Mouse (Mus musculus): ENCODE results near the gene Vsir. TPM values are rescaled to one million over a fixed set of nuclear protein-coding genes. Genes with fewer than 3 reads are reported as not detected.

Gene Vsir
- polyA plus RNA-seq, 1 experiment from 2014 or later: 3.9 TPM

- H3K4me1 ChIP-seq (replicated peaks): peaks cover 33% of the 10 kb centered on the region
- H3K36me3 ChIP-seq: no peaks in the 10 kb centered on the region
- ATAC-seq (replicated peaks; ENCODE audit: insufficient number of reproducible peaks, insufficient read depth, low FRiP score, low read depth): no peak
- H3K27ac ChIP-seq: 0 out of 2 replicates have a peak overlapping the region, but pooled peaks have one; percentile 16
- no peak overlapping the region for H3K4me2 ChIP-seq
- H3K9me3 ChIP-seq (replicated peaks): no peaks in the 10 kb centered on the region
- H3K9ac ChIP-seq: no peak overlapping the region
- no peak overlapping the region for H3K4me3 ChIP-seq
- no peaks in the 10 kb centered on the region for H3K27me3 ChIP-seq
- 85% methylated on average over 4 of the region's 4 CpGs for WGBS
These were observed 7.3 kb downstream of the Vsir start for GRCm38 (mm10) chr10:60354003-60354325.

- H3K4me2 ChIP-seq: no peak overlapping the region
- WGBS: 46% methylated on average over 11 of the region's 11 CpGs
- H3K27me3 ChIP-seq: no peaks in the 10 kb centered on the region
- no peak for ATAC-seq (replicated peaks; ENCODE audit: insufficient number of reproducible peaks, insufficient read depth, low FRiP score, low read depth)
- H3K9ac ChIP-seq: no peak overlapping the region
- H3K4me3 ChIP-seq: no peak overlapping the region
- H3K4me1 ChIP-seq (replicated peaks): peaks cover 24% of the 10 kb centered on the region
- no peaks in the 10 kb centered on the region for H3K36me3 ChIP-seq
- no peaks in the 10 kb centered on the region for H3K9me3 ChIP-seq (replicated peaks)
- H3K27ac ChIP-seq: no peak overlapping the region
These were observed 8.4 kb downstream of the Vsir start for GRCm38 (mm10) chr10:60354881-60355677.

- H3K27me3 ChIP-seq: no peaks in the 10 kb centered on the region
- H3K9ac ChIP-seq: no peak overlapping the region
- 82% methylated on average over 4 of the region's 4 CpGs for WGBS
- no peak overlapping the region for H3K4me3 ChIP-seq
- H3K27ac ChIP-seq: no peak overlapping the region
- H3K4me2 ChIP-seq: no peak overlapping the region
- peaks cover 10% of the 10 kb centered on the region for H3K4me1 ChIP-seq (replicated peaks)
- no peak for ATAC-seq (replicated peaks; ENCODE audit: insufficient number of reproducible peaks, insufficient read depth, low FRiP score, low read depth)
- no peaks in the 10 kb centered on the region for H3K36me3 ChIP-seq
- no peaks in the 10 kb centered on the region for H3K9me3 ChIP-seq (replicated peaks)
These were observed 10.8 kb downstream of the Vsir start for GRCm38 (mm10) chr10:60357441-60357840.

- Histone ChIP-seq H3K4me3 (no peak overlapping the region), H3K27me3 (no peaks in the 10 kb centered on the region), H3K27ac (no peak overlapping the region), H3K4me1 (replicated peaks) (peaks cover 8% of the 10 kb centered on the region; the same call in 1 of the 2 replicates), H3K4me2 (no peak overlapping the region), H3K9me3 (replicated peaks) (no peaks in the 10 kb centered on the region), H3K36me3 (no peaks in the 10 kb centered on the region), H3K9ac (no peak overlapping the region)
- no peak for ATAC-seq (replicated peaks; ENCODE audit: insufficient number of reproducible peaks, insufficient read depth, low FRiP score, low read depth)
- 94% methylated on average over 14 of the region's 14 CpGs for WGBS
These were observed 11.2 kb downstream of the Vsir start for GRCm38 (mm10) chr10:60357901-60358300.

- no peaks in the 10 kb centered on the region for H3K9me3 ChIP-seq (replicated peaks)
- no peak overlapping the region for H3K27ac ChIP-seq
- H3K27me3 ChIP-seq: no peaks in the 10 kb centered on the region
- H3K4me2 ChIP-seq: no peak overlapping the region
- 49% methylated on average over 4 of the region's 4 CpGs for WGBS
- H3K9ac ChIP-seq: no peak overlapping the region
- no peak overlapping the region for H3K4me3 ChIP-seq
- peaks cover 5% of the 10 kb centered on the region; the same call in 1 of the 2 replicates for H3K4me1 ChIP-seq (replicated peaks)
- no peak for ATAC-seq (replicated peaks; ENCODE audit: insufficient number of reproducible peaks, insufficient read depth, low FRiP score, low read depth)
- no peaks in the 10 kb centered on the region for H3K36me3 ChIP-seq
These were observed 12.1 kb downstream of the Vsir start for GRCm38 (mm10) chr10:60358776-60359175.

GRCm38 (mm10) chr10:60361615-60362309, 15.1 kb downstream of the Vsir start:
- no peaks in the 10 kb centered on the region for H3K27me3 ChIP-seq
- H3K4me2 ChIP-seq: no peak overlapping the region
- no peak overlapping the region for H3K9ac ChIP-seq
- no peak overlapping the region for H3K4me3 ChIP-seq
- H3K36me3 ChIP-seq: no peaks in the 10 kb centered on the region
- peaks cover 10% of the 10 kb centered on the region; the same call in 1 of the 2 replicates for H3K4me1 ChIP-seq (replicated peaks)
- WGBS: 66% methylated on average over 12 of the region's 12 CpGs
- H3K9me3 ChIP-seq (replicated peaks): no peaks in the 10 kb centered on the region
- H3K27ac ChIP-seq: no peak overlapping the region
- no peak for ATAC-seq (replicated peaks; ENCODE audit: insufficient number of reproducible peaks, insufficient read depth, low FRiP score, low read depth)

- no peak for ATAC-seq (replicated peaks; ENCODE audit: insufficient number of reproducible peaks, insufficient read depth, low FRiP score, low read depth)
- 74% methylated on average over 2 of the region's 2 CpGs for WGBS
- H3K4me1 ChIP-seq (replicated peaks): peaks cover 10% of the 10 kb centered on the region; the same call in 1 of the 2 replicates
These were observed 15.6 kb downstream of the Vsir start for GRCm38 (mm10) chr10:60362310-60362628.

GRCm38 (mm10) chr10:60363426-60363825, 16.8 kb downstream of the Vsir start:
- H3K36me3 ChIP-seq: no peaks in the 10 kb centered on the region
- no peaks in the 10 kb centered on the region for H3K9me3 ChIP-seq (replicated peaks)
- H3K27me3 ChIP-seq: no peaks in the 10 kb centered on the region
- peaks cover 10% of the 10 kb centered on the region; the same call in 1 of the 2 replicates for H3K4me1 ChIP-seq (replicated peaks)
- no peak overlapping the region for H3K9ac ChIP-seq
- H3K4me2 ChIP-seq: no peak overlapping the region
- ATAC-seq (replicated peaks; ENCODE audit: insufficient number of reproducible peaks, insufficient read depth, low FRiP score, low read depth): no peak
- WGBS: 72% methylated on average over 6 of the region's 6 CpGs
- H3K4me3 ChIP-seq: no peak overlapping the region
- H3K27ac ChIP-seq: no peak overlapping the region

More at GRCm38 (mm10) chr10:60362310-60362628, 15.6 kb downstream of the Vsir start:
- Histone ChIP-seq H3K9ac (no peak overlapping the region), H3K4me2 (no peak overlapping the region), H3K4me3 (no peak overlapping the region), H3K27me3 (no peaks in the 10 kb centered on the region), H3K36me3 (no peaks in the 10 kb centered on the region), H3K9me3 (replicated peaks) (no peaks in the 10 kb centered on the region), H3K27ac (no peak overlapping the region)

- H3K9ac ChIP-seq: no peak overlapping the region
- H3K4me3 ChIP-seq: no peak overlapping the region
- H3K9me3 ChIP-seq (replicated peaks): no peaks in the 10 kb centered on the region
- ATAC-seq (replicated peaks; ENCODE audit: insufficient number of reproducible peaks, insufficient read depth, low FRiP score, low read depth): no peak
- 68% methylated on average over 2 of the region's 2 CpGs for WGBS
- no peak overlapping the region for H3K27ac ChIP-seq
- no peaks in the 10 kb centered on the region for H3K27me3 ChIP-seq
- H3K36me3 ChIP-seq: no peaks in the 10 kb centered on the region
- no peak overlapping the region for H3K4me2 ChIP-seq
- peaks cover 8% of the 10 kb centered on the region; the same call in 1 of the 2 replicates for H3K4me1 ChIP-seq (replicated peaks)
These were observed 20.5 kb downstream of the Vsir start for GRCm38 (mm10) chr10:60367145-60367544.

GRCm38 (mm10) chr10:60367904-60368303, 21.3 kb downstream of the Vsir start:
- no peak for ATAC-seq (replicated peaks; ENCODE audit: insufficient number of reproducible peaks, insufficient read depth, low FRiP score, low read depth)
- no peak overlapping the region for H3K9ac ChIP-seq
- 56% methylated on average over 4 of the region's 4 CpGs for WGBS
- H3K4me1 ChIP-seq (replicated peaks): peaks cover 5% of the 10 kb centered on the region; the same call in 1 of the 2 replicates
- no peak overlapping the region for H3K27ac ChIP-seq
- no peaks in the 10 kb centered on the region for H3K36me3 ChIP-seq
- no peaks in the 10 kb centered on the region for H3K27me3 ChIP-seq
- no peaks in the 10 kb centered on the region for H3K9me3 ChIP-seq (replicated peaks)
- H3K4me3 ChIP-seq: no peak overlapping the region
- no peak overlapping the region for H3K4me2 ChIP-seq

GRCm38 (mm10) chr10:60369405-60369804, 22.8 kb downstream of the Vsir start:
- no peaks in the 10 kb centered on the region for H3K36me3 ChIP-seq
- no peak overlapping the region for H3K9ac ChIP-seq
- no peak overlapping the region for H3K4me3 ChIP-seq
- 77% methylated on average over 6 of the region's 6 CpGs for WGBS
- no peak overlapping the region for H3K4me2 ChIP-seq
- no peaks in the 10 kb centered on the region for H3K27me3 ChIP-seq
- H3K27ac ChIP-seq: no peak overlapping the region
- no peak for ATAC-seq (replicated peaks; ENCODE audit: insufficient number of reproducible peaks, insufficient read depth, low FRiP score, low read depth)
- H3K9me3 ChIP-seq (replicated peaks): no peaks in the 10 kb centered on the region
- peaks cover 14% of the 10 kb centered on the region for H3K4me1 ChIP-seq (replicated peaks)

Data from heart, embryonic 15.5 days (tissue).